Mouse (Mus musculus) adrenal gland, postnatal 25 days (tissue): ENCODE measurements around the gene Hist1h1e. TPM values are rescaled to one million over a fixed set of nuclear protein-coding genes. Genes with fewer than 3 reads are reported as not detected.
"Not testable (repeated sequence)": the region's sequence is repeated elsewhere in the genome, so short reads cannot be mapped to it uniquely, and the experiment has no call there.

ENCODE experiments used
- DNase-seq: peaks from one replicate; pipeline ENCODE4 v3.0.0; 2021; ENCODE audit warnings: mixed read lengths
- microRNA-seq, 2 experiments: library from miRNA; unstranded; fragments of <30 nt; microRNA quantifications; one replicate each; pipeline ENCODE4 v1.2.0; 2021
- total RNA-seq: library from RNA; stranded (reverse); gene quantifications from 2 replicates; pipeline ENCODE4 v1.2.3, GENCODE M21; 2021

Hist1h1e gene
- total RNA-seq, 1 experiment from 2014 or later: 118 TPM

DNA sequence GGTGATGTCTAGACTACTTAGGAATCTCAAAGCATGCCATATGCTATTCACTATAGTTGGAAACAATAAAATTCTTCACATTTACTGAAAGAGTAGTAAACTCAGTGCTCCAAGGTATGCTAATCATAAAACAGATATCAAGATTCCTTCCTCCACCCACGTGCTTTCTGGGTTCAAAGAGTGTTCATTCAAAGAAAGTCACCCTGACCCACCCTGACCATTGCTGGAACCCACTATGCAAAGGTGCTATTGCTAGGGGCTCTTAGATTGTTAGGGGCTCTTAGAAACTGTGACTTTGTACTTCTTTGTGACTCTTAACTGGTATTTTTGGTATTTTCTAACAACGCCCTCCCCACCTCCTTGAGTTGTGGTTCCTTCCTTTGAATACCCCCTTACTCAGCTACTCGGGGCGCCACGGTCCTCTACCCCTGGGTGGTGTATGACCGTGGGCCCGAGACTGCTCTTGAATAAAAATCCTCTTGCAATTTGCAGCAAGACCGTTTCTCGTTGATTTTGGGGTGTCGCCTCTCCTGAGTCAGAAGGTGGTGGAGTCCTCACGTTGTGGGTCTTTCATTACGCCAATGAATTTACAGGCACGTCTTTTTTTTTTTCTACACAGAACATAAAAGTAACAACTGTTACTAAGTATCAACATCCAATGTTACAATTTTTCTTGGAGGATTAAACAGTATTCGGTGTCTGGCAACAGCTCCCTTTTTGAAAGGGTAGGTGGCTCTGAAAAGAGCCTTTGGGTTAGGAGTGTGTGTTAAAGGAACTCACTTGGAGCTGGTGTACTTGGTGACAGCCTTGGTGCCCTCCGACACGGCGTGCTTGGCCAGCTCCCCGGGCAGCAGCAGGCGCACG lies 49.1 kb downstream of the Hist1h1e start:
- not testable (repeated sequence) for DNase-seq

DNA sequence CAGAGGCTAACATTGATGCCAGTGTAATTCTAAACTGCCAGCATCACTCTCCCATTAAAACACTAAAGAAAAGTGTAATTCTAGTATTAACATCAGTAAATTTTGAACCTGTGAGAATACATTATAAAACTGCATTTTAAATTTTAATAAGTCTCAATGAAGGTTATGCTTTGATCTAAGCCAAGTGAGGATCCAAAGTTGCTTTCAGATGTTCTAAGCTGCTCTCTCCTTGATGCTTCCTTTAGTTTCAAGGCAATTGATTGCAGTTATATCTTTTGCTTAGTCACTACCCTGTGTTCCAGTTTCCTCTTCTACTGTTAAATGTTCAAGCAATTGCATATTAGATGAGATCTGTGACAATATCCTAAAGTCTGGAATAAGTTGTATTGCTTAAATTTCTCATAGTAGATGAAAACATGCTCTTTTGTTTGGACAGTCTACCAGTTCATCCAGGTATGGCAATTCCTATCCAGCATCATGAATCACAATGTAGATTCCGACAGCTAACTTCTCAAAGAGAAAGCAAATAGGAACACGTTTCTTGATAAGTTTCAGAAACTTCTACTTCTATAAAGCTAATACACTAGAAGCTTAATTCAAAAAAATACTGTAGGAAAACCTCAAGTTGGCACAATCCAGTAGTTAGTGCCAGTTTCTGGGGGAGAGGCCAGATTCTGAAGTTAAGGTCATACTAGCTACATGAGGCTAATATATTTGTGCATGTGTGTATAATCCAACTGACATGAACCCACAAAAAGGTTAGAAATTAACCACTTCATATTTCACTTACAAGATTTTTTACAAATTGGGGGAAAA lies 49.9 kb downstream of the Hist1h1e start:
- DNase-seq: no peak

DNA sequence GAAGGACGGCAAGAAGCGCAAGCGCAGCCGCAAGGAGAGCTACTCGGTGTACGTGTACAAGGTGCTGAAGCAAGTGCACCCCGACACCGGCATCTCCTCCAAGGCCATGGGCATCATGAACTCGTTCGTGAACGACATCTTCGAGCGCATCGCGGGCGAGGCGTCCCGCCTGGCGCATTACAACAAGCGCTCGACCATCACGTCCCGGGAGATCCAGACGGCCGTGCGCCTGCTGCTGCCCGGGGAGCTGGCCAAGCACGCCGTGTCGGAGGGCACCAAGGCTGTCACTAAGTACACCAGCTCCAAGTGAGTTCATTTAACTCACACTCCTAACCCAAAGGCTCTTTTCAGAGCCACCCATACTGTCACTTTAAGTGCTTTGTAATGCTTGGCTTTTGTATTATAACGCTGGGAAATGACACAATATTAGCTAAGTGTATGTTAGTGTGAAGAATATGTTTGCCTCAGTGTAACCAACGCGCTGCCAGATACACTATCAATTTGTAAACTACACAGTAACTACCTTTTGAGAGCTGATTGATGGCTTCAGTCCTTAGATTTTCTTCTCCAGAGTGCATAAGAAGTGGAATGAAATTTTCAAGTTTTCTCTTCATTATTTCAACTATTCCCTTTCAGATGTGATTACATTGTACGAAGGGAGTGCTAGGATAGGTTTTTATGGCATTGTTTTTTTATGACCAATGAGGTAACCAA lies 50.7 kb downstream of the Hist1h1e start:
- not testable (repeated sequence) for DNase-seq

DNA sequence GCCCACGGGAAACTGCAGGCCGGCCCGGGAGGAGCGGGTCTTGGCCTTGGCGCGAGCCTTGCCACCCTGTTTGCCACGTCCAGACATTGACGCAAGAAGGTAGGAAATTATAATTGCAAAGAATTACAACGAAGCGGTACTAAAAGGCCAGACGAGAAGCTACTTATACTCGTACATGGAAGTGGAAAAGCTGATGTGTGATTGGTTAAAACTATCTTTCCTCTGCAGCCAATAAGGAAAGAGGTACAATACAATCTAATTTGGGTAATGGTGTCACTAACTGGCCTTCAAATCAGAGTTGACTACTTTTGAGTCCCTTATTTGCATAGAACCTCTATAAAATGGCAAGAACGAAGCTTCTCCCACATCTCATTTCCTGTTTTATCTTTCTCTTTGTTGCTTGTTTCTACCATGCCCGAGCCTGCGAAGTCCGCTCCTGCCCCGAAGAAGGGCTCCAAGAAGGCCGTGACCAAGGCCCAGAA lies 51.3 kb downstream of the Hist1h1e start, which contains the start of the genes Hist1h2ae and Hist1h2bg:
TSS of gene Hist1h2ae (minus strand) at position 199 of the 482 bp plus-strand sequence.
TSS of gene Hist1h2bg (plus strand) at position 375 of the 482 bp plus-strand sequence.
- peak; percentile 42 for DNase-seq

Small RNA genes within 50 kb of the gene (microRNA-seq; reads per million reads assigned to microRNA genes)
- gene Gm44359 (0 reads per million in 2 experiments), gene Gm44394 (0 reads per million in 2 experiments)

Other genes with a start within 250 kb of the Hist1h1e start
- 6.4 and 6.9 TPM in 2 replicates for gene Abt1, start 198.7 kb downstream of the Hist1h1e start, total RNA-seq
- gene Btn1a1, start 156.7 kb downstream of the Hist1h1e start, total RNA-seq: not detected in 2 replicates
- not detected in 2 replicates for gene Btn2a2, start 133.7 kb downstream of the Hist1h1e start, total RNA-seq
- gene Hist1h4h, start 91.5 kb downstream of the Hist1h1e start, total RNA-seq: 474 and 516 TPM in 2 replicates
- gene Hist1h2af, start 88.7 kb downstream of the Hist1h1e start, total RNA-seq: 63.3 and 106 TPM in 2 replicates
- gene Hist1h3g, start 87.1 kb downstream of the Hist1h1e start, total RNA-seq: 24.0 and 39.4 TPM in 2 replicates
- 6.6 and 6.8 TPM in 2 replicates for gene Hist1h2bh, start 79.2 kb downstream of the Hist1h1e start, total RNA-seq
- 33.9 and 36.7 TPM in 2 replicates for gene Hist1h3f, start 78.5 kb downstream of the Hist1h1e start, total RNA-seq
- gene Hist1h4f, start 70.9 kb downstream of the Hist1h1e start, total RNA-seq: 127 and 189 TPM in 2 replicates
- gene Hist1h1d, start 69.3 kb downstream of the Hist1h1e start, total RNA-seq: 9.5 TPM in 2 replicates
- 66.8 and 86.4 TPM in 2 replicates for gene Hist1h3e, start 60.2 kb downstream of the Hist1h1e start, total RNA-seq
- gene Hist1h2ae, start 51.3 kb downstream of the Hist1h1e start, total RNA-seq: 14.5 and 15.5 TPM in 2 replicates
- gene Hist1h2bg, start 51.2 kb downstream of the Hist1h1e start, total RNA-seq: 106 and 130 TPM in 2 replicates
- gene Hist1h2bf, start 48.4 kb downstream of the Hist1h1e start, total RNA-seq: 61.2 and 62.9 TPM in 2 replicates
- 2.3 and 9.6 TPM in 2 replicates for gene Hist1h2ad, start 48.2 kb downstream of the Hist1h1e start, total RNA-seq
- 12.9 and 16.6 TPM in 2 replicates for gene Hist1h3d, start 46.8 kb downstream of the Hist1h1e start, total RNA-seq
- 174 and 185 TPM in 2 replicates for gene Hist1h4d, start 41.0 kb downstream of the Hist1h1e start, total RNA-seq
- 18.6 and 18.8 TPM in 2 replicates for gene Hist1h2be, start 1.4 kb downstream of the Hist1h1e start, total RNA-seq
- 3.5 and 4.3 TPM in 2 replicates for gene Hist1h2ac, start 61.4 kb upstream of the Hist1h1e start, total RNA-seq
- 193 and 227 TPM in 2 replicates for gene Hist1h2bc, start 61.6 kb upstream of the Hist1h1e start, total RNA-seq
- not detected in 2 replicates for gene Hist1h1t, start 73.3 kb upstream of the Hist1h1e start, total RNA-seq
- gene Hist1h4c, start 75.9 kb upstream of the Hist1h1e start, total RNA-seq: 97.6 and 116 TPM in 2 replicates
- gene Hfe, start 88.3 kb upstream of the Hist1h1e start, total RNA-seq: 37.3 and 49.1 TPM in 2 replicates
- gene Hist1h1c, start 116.2 kb upstream of the Hist1h1e start, total RNA-seq: 248 and 316 TPM in 2 replicates
- 33.0 and 40.6 TPM in 2 replicates for gene Hist1h3c, start 123.0 kb upstream of the Hist1h1e start, total RNA-seq
- 56.1 and 68.8 TPM in 2 replicates for gene Hist1h2bb, start 124.2 kb upstream of the Hist1h1e start, total RNA-seq
- gene Hist1h2ab, start 128.6 kb upstream of the Hist1h1e start, total RNA-seq: 76.6 and 90.4 TPM in 2 replicates
- gene Hist1h3b, start 129.7 kb upstream of the Hist1h1e start, total RNA-seq: 94.0 and 112 TPM in 2 replicates
- 127 and 163 TPM in 2 replicates for gene Hist1h4b, start 134.5 kb upstream of the Hist1h1e start, total RNA-seq
- 73.8 and 80.4 TPM in 2 replicates for gene Hist1h4a, start 138.7 kb upstream of the Hist1h1e start, total RNA-seq
- 78.8 and 80.4 TPM in 2 replicates for gene Hist1h3a, start 139.8 kb upstream of the Hist1h1e start, total RNA-seq
- gene Hist1h1a, start 141.1 kb upstream of the Hist1h1e start, total RNA-seq: 76.4 and 84.2 TPM in 2 replicates
- 0.33 TPM in 1 of 2 replicates, not detected in the other for gene Trim38, start 147.4 kb upstream of the Hist1h1e start, total RNA-seq
- 0.81 TPM in 1 of 2 replicates, not detected in the other for gene Slc17a2, start 184.4 kb upstream of the Hist1h1e start, total RNA-seq
- gene Slc17a3, start 216.9 kb upstream of the Hist1h1e start, total RNA-seq: 0.38 and 0.46 TPM in 2 replicates
- gene Slc17a1, start 245.2 kb upstream of the Hist1h1e start, total RNA-seq: not detected in 2 replicates